8 mouse cellular contexts compared by ENCODE assay signal in the genomic region with DNA sequence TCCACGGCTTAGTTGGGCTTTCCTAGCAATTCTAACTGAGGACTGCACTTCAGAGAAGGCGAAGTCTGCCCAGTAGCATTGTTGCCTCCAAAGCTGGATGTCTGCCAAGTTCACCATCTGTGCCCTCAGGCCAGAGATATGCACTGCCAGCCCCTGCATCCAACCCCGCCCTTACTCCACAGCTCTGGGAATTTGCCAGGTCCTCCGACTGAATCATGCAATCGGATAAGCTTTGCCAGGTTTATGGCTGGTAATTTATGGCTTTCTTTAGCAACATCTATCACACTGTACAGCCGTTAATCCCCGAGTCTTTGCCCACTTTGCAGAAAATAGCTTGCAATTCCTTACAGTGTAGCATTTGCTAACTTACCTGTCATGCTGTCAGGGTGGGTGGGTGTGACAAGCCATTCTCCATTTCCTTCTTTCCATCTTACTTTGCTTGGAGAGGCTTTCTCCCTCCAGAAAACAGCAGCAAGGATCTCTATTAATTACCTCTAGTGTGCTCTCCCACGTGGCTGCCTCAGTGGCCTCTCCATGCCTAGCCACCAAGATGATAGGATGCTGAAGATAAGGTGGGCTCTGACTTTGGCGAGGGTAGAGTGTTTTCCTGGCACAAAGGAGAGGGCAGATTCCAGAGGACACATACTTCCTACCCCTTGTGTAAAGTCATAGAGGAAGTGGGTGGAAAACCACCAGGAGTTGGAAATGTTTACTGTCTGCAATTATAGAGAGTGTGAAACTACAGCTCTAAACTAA.
DNase-seq lines count a peak whose midpoint lies in the region; ATAC-seq lines count a peak whose summit lies in the region.

No protein-coding gene starts in this region.

- peaks cover 12% of the 10 kb centered on the region for H3K4me1 ChIP-seq in heart, embryonic 12.5 days (replicated peaks)

- DNase-seq in right cerebral cortex, adult 18-20 months: peak; percentile 47
- DNase-seq in right cerebral cortex, postnatal 25 days: no peak
- peak; percentile 4 for DNase-seq in large intestine, adult 2 months (ENCODE audit: low read depth, low spot score)
- peak; percentile 67 for DNase-seq in lung, postnatal 14 days
- DNase-seq in spleen, postnatal 36 days (ENCODE audit: low spot score in 2 of 2): peak; percentile 29 to 50

- H3K9ac ChIP-seq in heart, embryonic 12.5 days: no peak overlapping the region

- H3K9me3 ChIP-seq in heart, embryonic 12.5 days (replicated peaks): no peaks in the 10 kb centered on the region

- no peak overlapping the region for H3K4me2 ChIP-seq in heart, embryonic 12.5 days

- H3K27me3 ChIP-seq in heart, embryonic 12.5 days (replicated peaks): no peaks in the 10 kb centered on the region

- no peak overlapping the region for H3K27ac ChIP-seq in heart, embryonic 12.5 days (ENCODE audit: poor library complexity, severe bottlenecking)

- H3K4me3 ChIP-seq in heart, embryonic 12.5 days: no peak overlapping the region

- ATAC-seq in common myeloid progenitor, adult 5-6 weeks (replicated peaks; ENCODE audit: low read depth, poor library complexity, severe bottlenecking): peak; percentile 91
- ATAC-seq in heart, embryonic 12.5 days (ENCODE audit: insufficient number of reproducible peaks, low FRiP score): peak; percentile 53; the same call in 1 of the 2 replicates
- ATAC-seq in CD4-positive, CD25-positive, alpha-beta regulatory T cell, adult 4 months: no peak

- WGBS in heart, embryonic 12.5 days: 42% methylated on average over 9 of the region's 9 CpGs
- WGBS in large intestine, adult 2 months: 9% methylated on average over 9 of the region's 9 CpGs

- H3K36me3 ChIP-seq in heart, embryonic 12.5 days: no peaks in the 10 kb centered on the region
